Mouse (Mus musculus) lung, postnatal 0 days (tissue): Measurements from ENCODE around the gene Cldn14. TPM values are rescaled to one million over a fixed set of nuclear protein-coding genes. Genes with fewer than 3 reads are reported as not detected.

Experiments
- ATAC-seq: fragments of 200-750 bp; cut with Nextera tagmentation; 2 replicates; pipeline ENCODE4 v1.8.0; 2017; ENCODE audit warnings: moderate library complexity
- DNase-seq: peaks from one replicate; pipeline ENCODE4 v3.0.0-alpha.2; 2016; ENCODE audit warnings: low spot score
- H3K27ac ChIP-seq: fragments of 300-500 bp; sonication (generic); 2 replicates; pipeline ENCODE4 v1.5.1; 2014; ENCODE audit warnings: antibody characterized with exemption, mild to moderate bottlenecking, low read length, mixed read lengths
- H3K27me3 ChIP-seq: fragments of 300-500 bp; sonication (generic); replicated peaks from 2 replicates; pipeline ENCODE4 v1.6.1; 2014; ENCODE audit warnings: low read length, mixed read lengths; ENCODE audit not compliant: insufficient read depth
- H3K36me3 ChIP-seq: fragments of 300-500 bp; sonication (generic); 2 replicates; pipeline ENCODE4 v1.6.1; 2014; ENCODE audit warnings: low read length, mixed read lengths; ENCODE audit not compliant: insufficient read depth
- H3K4me1 ChIP-seq: fragments of 300-500 bp; sonication (generic); 2 replicates; pipeline ENCODE4 v1.6.1; 2014; ENCODE audit warnings: antibody characterized with exemption, low read depth, low read length, mixed read lengths; ENCODE audit not compliant: insufficient read depth
- H3K4me2 ChIP-seq: fragments of 300-500 bp; sonication (generic); replicated peaks from 2 replicates; pipeline ENCODE4 v1.6.1; 2014; ENCODE audit warnings: low read depth, mild to moderate bottlenecking, low read length, moderate library complexity, mixed read lengths
- H3K4me3 ChIP-seq: fragments of 300-500 bp; sonication (generic); 2 replicates; pipeline ENCODE4 v1.5.1; 2014; ENCODE audit warnings: low read depth, low read length
- H3K9ac ChIP-seq: fragments of 300-500 bp; sonication (generic); replicated peaks from 2 replicates; pipeline ENCODE4 v1.6.1; 2014; ENCODE audit warnings: low read depth, mild to moderate bottlenecking
- H3K9me3 ChIP-seq: fragments of 300-500 bp; sonication (generic); 2 replicates; pipeline ENCODE4 v1.6.1; 2016; ENCODE audit warnings: low read length, mixed read lengths
- CTCF ChIP-seq: IDR thresholded peaks from 2 replicates; pipeline ENCODE4 v1.5.1; 2016; ENCODE audit warnings: antibody characterized with exemption, mild to moderate bottlenecking
- EP300 ChIP-seq: IDR thresholded peaks from 2 replicates; pipeline ENCODE4 v1.6.1; 2016; ENCODE audit warnings: antibody characterized with exemption, mild to moderate bottlenecking, control low read depth
- WGBS: fragments of 180-500 bp; shearing (Covaris S2); extraction: QIAGEN DNeasy Blood & Tissue Kit; methylation state at CpG from one replicate; pipeline ENCODE4 v1.1.7; 2014; 5-methylcytosine and 5-hydroxymethylcytosine counted together
- polyA plus RNA-seq: library from polyadenylated mRNA; unstranded; fragments of >200 nt; fragmentation: Nextera tagmentation; extraction: Ambion mirVana; gene quantifications from 2 replicates; pipeline ENCODE4 v1.2.1, GENCODE M21; 2015

Cldn14 gene
- polyA plus RNA-seq, 1 experiment from 2014 or later = not detected

- H3K4me3 ChIP-seq = no peak overlapping the region
- DNase-seq (no peak), ATAC-seq (no peak)
- H3K9me3 ChIP-seq = no peaks in the 10 kb centered on the region
- no peaks in the 10 kb centered on the region for H3K36me3 ChIP-seq
- no peak overlapping the region for H3K9ac ChIP-seq
- TF ChIP-seq CTCF (no peak), EP300 (no peak)
- H3K4me1 ChIP-seq = no peaks in the 10 kb centered on the region
- H3K4me2 ChIP-seq = no peak overlapping the region
- 84% methylated on average over 6 of the region's 6 CpGs for WGBS
- H3K27ac ChIP-seq = no peak overlapping the region
- H3K27me3 ChIP-seq = no peaks in the 10 kb centered on the region
These were observed 31.1 kb downstream of the Cldn14 start for GRCm38 (mm10) chr16:93977587-93977986.

- ATAC-seq = no peak
- no peak for TF ChIP-seq EP300
- TF ChIP-seq CTCF = peak; percentile 75
- 47% methylated on average over 3 of the region's 3 CpGs for WGBS
- Histone ChIP-seq H3K36me3 (no peaks in the 10 kb centered on the region), H3K27me3 (no peaks in the 10 kb centered on the region), H3K27ac (no peak overlapping the region), H3K4me2 (no peak overlapping the region), H3K9ac (no peak overlapping the region), H3K4me3 (no peak overlapping the region), H3K4me1 (no peaks in the 10 kb centered on the region), H3K9me3 (no peaks in the 10 kb centered on the region)
- peak; percentile 36 for DNase-seq
These were observed 31.7 kb downstream of the Cldn14 start for GRCm38 (mm10) chr16:93976907-93977306.

- WGBS = 75% methylated on average over 12 of the region's 12 CpGs
- ATAC-seq (no peak), DNase-seq (no peak)
- Histone ChIP-seq H3K4me2 (no peak overlapping the region), H3K4me1 (no peaks in the 10 kb centered on the region), H3K9me3 (no peaks in the 10 kb centered on the region), H3K27ac (no peak overlapping the region), H3K4me3 (no peak overlapping the region), H3K36me3 (no peaks in the 10 kb centered on the region), H3K9ac (no peak overlapping the region), H3K27me3 (no peaks in the 10 kb centered on the region)
- TF ChIP-seq CTCF (peak; percentile 10; the same call in 1 of the 2 replicates), EP300 (no peak)
These were observed 33.2 kb downstream of the Cldn14 start for GRCm38 (mm10) chr16:93975430-93975829.

DNA sequence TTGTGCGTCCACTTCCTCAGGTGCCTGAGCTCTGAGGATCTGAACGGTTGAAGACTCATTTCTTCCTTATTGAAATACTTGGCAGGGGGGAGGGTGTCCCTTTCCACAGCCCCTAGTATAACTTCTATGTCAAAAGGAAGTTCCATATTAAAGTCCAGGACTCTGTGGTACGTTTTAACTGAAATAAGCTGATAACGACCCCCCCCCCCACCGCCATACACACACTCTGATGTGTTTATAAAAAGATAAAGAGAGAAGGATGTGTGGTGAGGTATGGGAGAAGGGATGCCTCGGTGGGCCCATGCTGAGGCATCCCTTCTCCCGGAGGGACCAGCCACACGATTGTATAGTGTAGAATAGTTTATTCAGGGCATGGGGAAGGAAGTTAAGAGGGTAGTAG is 34.4 kb downstream of the Cldn14 start:
- TF ChIP-seq EP300 (no peak), CTCF (no peak)
- Histone ChIP-seq H3K9me3 (no peaks in the 10 kb centered on the region), H3K4me3 (no peak overlapping the region), H3K27ac (no peak overlapping the region), H3K4me2 (no peak overlapping the region), H3K4me1 (no peaks in the 10 kb centered on the region), H3K9ac (no peak overlapping the region), H3K27me3 (no peaks in the 10 kb centered on the region), H3K36me3 (no peaks in the 10 kb centered on the region)
- ATAC-seq (no peak), DNase-seq (no peak)
- 40% methylated on average over 8 of the region's 8 CpGs for WGBS

DNA sequence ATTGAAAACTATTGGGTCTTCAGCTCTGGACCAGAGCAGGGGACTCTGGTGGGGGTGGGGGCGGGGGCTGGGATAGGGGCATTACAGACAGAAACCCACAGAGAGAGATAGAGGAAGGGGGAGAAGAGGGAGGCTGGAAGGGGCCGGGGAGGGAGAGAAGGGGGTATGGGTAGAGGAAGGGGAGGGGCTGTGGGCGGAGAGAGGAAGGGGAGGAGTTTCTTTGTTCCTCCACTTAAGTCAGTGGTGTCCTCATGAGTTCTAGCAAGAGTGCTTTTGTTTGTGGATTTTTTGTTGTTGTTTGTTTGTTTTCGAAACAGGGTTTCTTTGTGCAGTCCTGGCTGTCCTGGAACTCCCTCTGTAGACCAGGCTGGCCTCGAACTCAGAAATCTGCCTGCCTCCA is 35.1 kb downstream of the Cldn14 start:
- no peak for TF ChIP-seq CTCF
- no peak for TF ChIP-seq EP300
- Histone ChIP-seq H3K4me1 (no peaks in the 10 kb centered on the region), H3K9ac (no peak overlapping the region), H3K9me3 (no peaks in the 10 kb centered on the region), H3K27me3 (no peaks in the 10 kb centered on the region), H3K4me3 (peak overlapping the region; percentile 25; the same call in 1 of the 2 replicates), H3K4me2 (peak overlapping the region; percentile 45), H3K36me3 (no peaks in the 10 kb centered on the region), H3K27ac (no peak overlapping the region)
- DNase-seq (peak; percentile 44), ATAC-seq (peak; percentile 41; the same call in 1 of the 2 replicates)
- WGBS = 38% methylated on average over 5 of the region's 5 CpGs

DNA sequence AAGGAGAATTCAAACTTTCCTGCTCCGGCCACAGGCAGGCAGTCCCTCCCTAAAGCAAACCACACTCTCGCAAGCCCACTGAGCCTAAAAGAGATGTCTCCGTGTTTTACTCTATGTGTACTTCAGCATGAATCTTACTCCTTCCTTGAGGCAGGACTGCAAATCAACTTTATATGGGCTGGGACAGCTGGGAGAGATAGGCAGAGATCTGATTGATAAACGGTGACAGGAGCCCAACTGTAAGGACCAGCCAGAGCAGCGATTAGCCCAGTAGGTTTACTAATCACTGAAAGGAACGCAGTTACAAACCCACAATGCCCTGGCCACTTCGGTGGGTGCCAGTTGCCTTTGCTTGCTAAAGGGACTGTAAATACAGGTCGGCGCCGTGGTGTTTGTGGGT is 35.5 kb downstream of the Cldn14 start:
- Histone ChIP-seq H3K27ac (no peak overlapping the region), H3K4me1 (no peaks in the 10 kb centered on the region), H3K4me2 (peak overlapping the region; percentile 45), H3K27me3 (no peaks in the 10 kb centered on the region), H3K9ac (no peak overlapping the region), H3K4me3 (peak overlapping the region; percentile 25; the same call in 1 of the 2 replicates), H3K9me3 (no peaks in the 10 kb centered on the region), H3K36me3 (no peaks in the 10 kb centered on the region)
- TF ChIP-seq CTCF = no peak
- TF ChIP-seq EP300 = no peak
- ATAC-seq (no peak), DNase-seq (no peak)
- 22% methylated on average over 10 of the region's 10 CpGs for WGBS

GRCm38 (mm10) chr16:93971046-93971445 is 37.6 kb downstream of the Cldn14 start:
- DNase-seq = no peak
- Histone ChIP-seq H3K27me3 (no peaks in the 10 kb centered on the region), H3K4me3 (no peak overlapping the region), H3K4me2 (no peak overlapping the region), H3K9ac (no peak overlapping the region), H3K36me3 (no peaks in the 10 kb centered on the region), H3K4me1 (no peaks in the 10 kb centered on the region), H3K9me3 (no peaks in the 10 kb centered on the region), H3K27ac (no peak overlapping the region)
- no peak for ATAC-seq
- TF ChIP-seq EP300 (no peak), CTCF (no peak)
- WGBS = 85% methylated on average over 11 of the region's 11 CpGs
